Mouse (Mus musculus) heart, postnatal 0 days (tissue): ENCODE measurements around the gene Ighmbp2. TPM values are rescaled to one million over a fixed set of nuclear protein-coding genes. Genes with fewer than 3 reads are reported as not detected.

Source experiments
- ATAC-seq: fragments of 200-750 bp; cut with Nextera tagmentation; 2 replicates; pipeline ENCODE4 v1.8.0; 2017; ENCODE audit warnings: low read depth, moderate number of reproducible peaks, moderate library complexity; ENCODE audit not compliant: insufficient read depth
- DNase-seq: peaks from one replicate; pipeline ENCODE4 v3.0.0-alpha.2; 2016; ENCODE audit warnings: low spot score
- H3K27ac ChIP-seq: fragments of 300-500 bp; sonication (generic); 2 replicates; pipeline ENCODE4 v1.5.1; 2014; ENCODE audit warnings: low read depth, mild to moderate bottlenecking
- H3K27me3 ChIP-seq: fragments of 300-500 bp; sonication (generic); 2 replicates; pipeline ENCODE4 v1.6.1; 2014; ENCODE audit warnings: low read length, mixed read lengths; ENCODE audit not compliant: control insufficient read depth, insufficient read depth
- H3K36me3 ChIP-seq: fragments of 300-500 bp; sonication (generic); replicated peaks from 2 replicates; pipeline ENCODE4 v1.6.1; 2014; ENCODE audit warnings: low read length, mixed read lengths; ENCODE audit not compliant: control insufficient read depth, insufficient read depth
- H3K4me1 ChIP-seq: fragments of 300-500 bp; sonication (generic); 2 replicates; pipeline ENCODE4 v1.6.1; 2014; ENCODE audit warnings: antibody characterized with exemption; ENCODE audit not compliant: control insufficient read depth, insufficient read depth
- H3K4me2 ChIP-seq: fragments of 300-500 bp; sonication (generic); 2 replicates; pipeline ENCODE4 v1.6.1; 2014; ENCODE audit warnings: low read depth, mild to moderate bottlenecking, low read length, moderate library complexity
- H3K4me3 ChIP-seq: fragments of 300-500 bp; sonication (generic); 2 replicates; pipeline ENCODE4 v1.5.1; 2014; ENCODE audit warnings: low read depth, low read length
- H3K9ac ChIP-seq: fragments of 300-500 bp; sonication (generic); replicated peaks from 2 replicates; pipeline ENCODE4 v1.6.1; 2014; ENCODE audit warnings: low read depth, low read length, mixed read lengths
- H3K9me3 ChIP-seq: fragments of 300-500 bp; sonication (generic); replicated peaks from 2 replicates; pipeline ENCODE4 v1.6.1; 2016; ENCODE audit warnings: low read length; ENCODE audit not compliant: control insufficient read depth
- CTCF ChIP-seq: IDR thresholded peaks from 2 replicates; pipeline ENCODE4 v1.5.1; 2016; ENCODE audit warnings: antibody characterized with exemption, control low read depth, low read depth
- EP300 ChIP-seq: IDR thresholded peaks from 2 replicates; pipeline ENCODE4 v1.6.1; 2016; ENCODE audit warnings: antibody characterized with exemption, low read depth
- WGBS: fragments of 180-500 bp; shearing (Covaris S2); extraction: QIAGEN DNeasy Blood & Tissue Kit; methylation state at CpG from one replicate; pipeline ENCODE4 v1.1.7; 2014; 5-methylcytosine and 5-hydroxymethylcytosine counted together
- polyA plus RNA-seq: library from polyadenylated mRNA; unstranded; fragments of >200 nt; fragmentation: Nextera tagmentation; extraction: Ambion mirVana; gene quantifications from 2 replicates; pipeline ENCODE4 v1.2.1, GENCODE M21; 2015
- total RNA-seq: library from RNA; depleted of rRNA; stranded (reverse); fragments of >200 nt; gene quantifications from 2 replicates; pipeline ENCODE4 v1.2.3, GENCODE M21; 2014; ENCODE audit warnings: low replicate concordance

The Ighmbp2 gene
- total and polyA plus RNA-seq, 2 experiments from 2014 or later, result 3.1 to 4.5 TPM

- Histone ChIP-seq H3K27ac (peak overlapping the region; percentile 98), H3K9me3 (no peaks in the 10 kb centered on the region), H3K36me3 (no peaks in the 10 kb centered on the region), H3K4me1 (peaks cover 21% of the 10 kb centered on the region), H3K9ac (peak overlapping the region; percentile 77), H3K27me3 (no peaks in the 10 kb centered on the region), H3K4me2 (peak overlapping the region; percentile 93), H3K4me3 (peak overlapping the region; percentile 82)
- ATAC-seq (no peak), DNase-seq (peak; percentile 33)
- no peak for TF ChIP-seq EP300
- TF ChIP-seq CTCF, result no peak
- 2% methylated on average over 17 of the region's 17 CpGs for WGBS
These were observed 41.5 kb upstream of the Ighmbp2 start for GRCm38 (mm10) chr19:3324271-3324811.

GRCm38 (mm10) chr19:3323753-3324270 lies 41.0 kb upstream of the Ighmbp2 start:
- Histone ChIP-seq H3K4me3 (peak overlapping the region; percentile 82), H3K4me1 (peaks cover 21% of the 10 kb centered on the region), H3K9ac (peak overlapping the region; percentile 77), H3K9me3 (no peaks in the 10 kb centered on the region), H3K36me3 (no peaks in the 10 kb centered on the region), H3K27me3 (no peaks in the 10 kb centered on the region), H3K4me2 (peak overlapping the region; percentile 93), H3K27ac (peak overlapping the region; percentile 98)
- TF ChIP-seq EP300 (no peak), CTCF (no peak)
- ATAC-seq (peak; percentile 12), DNase-seq (peak; percentile 57)
- under 1% methylated on average over 34 of the region's 34 CpGs for WGBS

- WGBS, result under 1% methylated on average over 47 of the region's 47 CpGs
- DNase-seq, result peak; percentile 91
- Histone ChIP-seq H3K36me3 (no peaks in the 10 kb centered on the region), H3K4me2 (peak overlapping the region; percentile 93), H3K4me1 (peaks cover 21% of the 10 kb centered on the region), H3K9me3 (no peaks in the 10 kb centered on the region), H3K9ac (peak overlapping the region; percentile 77), H3K27ac (peak overlapping the region; percentile 98), H3K4me3 (peak overlapping the region; percentile 82), H3K27me3 (no peaks in the 10 kb centered on the region)
- ATAC-seq, result peak; percentile 76
- TF ChIP-seq EP300, result no peak
- TF ChIP-seq CTCF, result no peak
These were observed 40.4 kb upstream of the Ighmbp2 start for GRCm38 (mm10) chr19:3323201-3323621.

GRCm38 (mm10) chr19:3322261-3322969 lies 39.6 kb upstream of the Ighmbp2 start, which contains the start of gene Cpt1a:
TSS of gene Cpt1a (plus strand) at chr19:3322334.
- H3K27me3 ChIP-seq, result no peaks in the 10 kb centered on the region
- 2% methylated on average over 26 of the region's 26 CpGs for WGBS
- peak within 1 kb of the TSS; percentile 98 for H3K27ac ChIP-seq
- no peaks in the 10 kb centered on the region for H3K9me3 ChIP-seq
- peak within 1 kb of the TSS; percentile 77 for H3K9ac ChIP-seq
- peak; percentile 60 for DNase-seq
- peak within 1 kb of the TSS; percentile 82 for H3K4me3 ChIP-seq
- no peaks in the 10 kb centered on the region for H3K36me3 ChIP-seq
- peak within 1 kb of the TSS; percentile 93 for H3K4me2 ChIP-seq
- H3K4me1 ChIP-seq, result peaks cover 21% of the 10 kb centered on the region
- no peak for TF ChIP-seq EP300
- peak; percentile 43 for TF ChIP-seq CTCF
- peak; percentile 15 for ATAC-seq

- H3K9me3 ChIP-seq, result no peaks in the 10 kb centered on the region
- no peaks in the 10 kb centered on the region for H3K36me3 ChIP-seq
- ATAC-seq (peak; percentile 26), DNase-seq (peak; percentile 87)
- 2% methylated on average over 11 of the region's 11 CpGs for WGBS
- H3K27ac ChIP-seq, result peak overlapping the region; percentile 98
- H3K4me1 ChIP-seq, result peaks cover 18% of the 10 kb centered on the region
- H3K9ac ChIP-seq, result peak overlapping the region; percentile 57
- H3K4me3 ChIP-seq, result peak overlapping the region; percentile 82
- TF ChIP-seq EP300 (no peak), CTCF (no peak)
- no peaks in the 10 kb centered on the region for H3K27me3 ChIP-seq
- H3K4me2 ChIP-seq, result peak overlapping the region; percentile 93
These were observed 38.8 kb upstream of the Ighmbp2 start for GRCm38 (mm10) chr19:3321617-3322016.
